Mouse (Mus musculus) heart, embryonic 16.5 days (tissue): ENCODE measurements around the gene Cpvl. TPM values are rescaled to one million over a fixed set of nuclear protein-coding genes. Genes with fewer than 3 reads are reported as not detected.

Experiments
- ATAC-seq: fragments of 200-750 bp; cut with Nextera tagmentation; replicated peaks from 2 replicates; pipeline ENCODE4 v1.8.0; 2017; ENCODE audit warnings: moderate number of reproducible peaks; ENCODE audit not compliant: insufficient read depth, low FRiP score; ENCODE audit errors: extremely low read depth
- H3K27ac ChIP-seq: fragments of 300-500 bp; sonication (generic); 2 replicates; pipeline ENCODE4 v1.5.1; 2014; ENCODE audit warnings: mild to moderate bottlenecking, low read length, control low read depth, moderate library complexity
- H3K27me3 ChIP-seq: fragments of 300-500 bp; sonication (generic); 2 replicates; pipeline ENCODE4 v1.6.1; 2014; ENCODE audit warnings: low read length, mixed read lengths; ENCODE audit not compliant: control insufficient read depth, insufficient read depth
- H3K36me3 ChIP-seq: fragments of 300-500 bp; sonication (generic); 2 replicates; pipeline ENCODE4 v1.6.1; 2014; ENCODE audit not compliant: control insufficient read depth, insufficient read depth
- H3K4me1 ChIP-seq: fragments of 300-500 bp; sonication (generic); 2 replicates; pipeline ENCODE4 v1.6.1; 2014; ENCODE audit warnings: low read length, mixed read lengths; ENCODE audit not compliant: control insufficient read depth, insufficient read depth
- H3K4me2 ChIP-seq: fragments of 300-500 bp; sonication (generic); 2 replicates; pipeline ENCODE4 v1.6.1; 2014; ENCODE audit warnings: low read depth, mild to moderate bottlenecking, control low read depth, low read length
- H3K4me3 ChIP-seq: fragments of 300-500 bp; sonication (generic); 2 replicates; pipeline ENCODE4 v1.5.1; 2014; ENCODE audit warnings: mild to moderate bottlenecking, control low read depth, low read length
- H3K9ac ChIP-seq: fragments of 300-500 bp; sonication (generic); 2 replicates; pipeline ENCODE4 v1.6.1; 2014; ENCODE audit warnings: low read length, control low read depth
- H3K9me3 ChIP-seq: fragments of 300-500 bp; sonication (generic); replicated peaks from 2 replicates; pipeline ENCODE4 v1.6.1; 2016; ENCODE audit warnings: low read length; ENCODE audit not compliant: control insufficient read depth
- WGBS: fragments of 180-500 bp; shearing (Covaris S2); extraction: QIAGEN DNeasy Blood & Tissue Kit; methylation state at CpG from one replicate; pipeline ENCODE4 v1.1.7; 2014; 5-methylcytosine and 5-hydroxymethylcytosine counted together
- polyA plus RNA-seq: library from polyadenylated mRNA; unstranded; fragments of >200 nt; fragmentation: Nextera tagmentation; extraction: Ambion mirVana; gene quantifications from 2 replicates; pipeline ENCODE4 v1.2.1, GENCODE M21; 2015

Gene Cpvl
- polyA plus RNA-seq, 1 experiment from 2014 or later, result not detected

DNA sequence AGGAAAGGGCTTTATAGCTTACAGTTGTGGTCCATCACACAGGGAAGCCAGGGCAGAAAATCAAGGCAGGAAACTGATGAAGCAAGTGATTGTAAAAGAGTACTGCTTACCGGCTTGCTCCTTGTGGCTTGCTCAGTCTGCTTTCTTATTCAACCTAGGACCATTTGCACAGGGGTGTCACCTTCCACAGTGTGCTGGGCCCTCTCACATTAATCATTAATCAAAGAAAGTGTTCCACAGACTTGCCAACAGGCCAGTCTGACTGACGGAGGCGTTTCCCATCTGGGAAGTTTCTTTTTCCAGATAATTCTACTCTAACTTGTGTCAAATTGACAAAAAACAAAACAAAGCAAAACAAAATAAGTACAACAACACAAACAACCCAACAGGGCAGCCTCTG lies 124.9 kb downstream of the Cpvl start:
- no peak for ATAC-seq
- 73% methylated on average over 3 of the region's 3 CpGs for WGBS

GRCm38 (mm10) chr6:53844626-53845025 lies 133.8 kb downstream of the Cpvl start:
- H3K4me3 ChIP-seq, result no peak overlapping the region
- H3K4me1 ChIP-seq, result no peaks in the 10 kb centered on the region
- 92% methylated on average over 17 of the region's 17 CpGs for WGBS
- no peak for ATAC-seq
- no peak overlapping the region for H3K27ac ChIP-seq
- no peak overlapping the region for H3K4me2 ChIP-seq
- no peaks in the 10 kb centered on the region for H3K27me3 ChIP-seq
- no peak overlapping the region for H3K9ac ChIP-seq
- no peaks in the 10 kb centered on the region for H3K9me3 ChIP-seq
- no peaks in the 10 kb centered on the region for H3K36me3 ChIP-seq

More for the DNA sequence above, 124.9 kb downstream of the Cpvl start:
- H3K27me3 ChIP-seq, result no peaks in the 10 kb centered on the region
- H3K9me3 ChIP-seq, result no peaks in the 10 kb centered on the region
- H3K27ac ChIP-seq, result no peak overlapping the region
- no peaks in the 10 kb centered on the region for H3K4me1 ChIP-seq
- no peak overlapping the region for H3K4me3 ChIP-seq
- no peak overlapping the region for H3K9ac ChIP-seq
- H3K36me3 ChIP-seq, result no peaks in the 10 kb centered on the region
- H3K4me2 ChIP-seq, result no peak overlapping the region

DNA sequence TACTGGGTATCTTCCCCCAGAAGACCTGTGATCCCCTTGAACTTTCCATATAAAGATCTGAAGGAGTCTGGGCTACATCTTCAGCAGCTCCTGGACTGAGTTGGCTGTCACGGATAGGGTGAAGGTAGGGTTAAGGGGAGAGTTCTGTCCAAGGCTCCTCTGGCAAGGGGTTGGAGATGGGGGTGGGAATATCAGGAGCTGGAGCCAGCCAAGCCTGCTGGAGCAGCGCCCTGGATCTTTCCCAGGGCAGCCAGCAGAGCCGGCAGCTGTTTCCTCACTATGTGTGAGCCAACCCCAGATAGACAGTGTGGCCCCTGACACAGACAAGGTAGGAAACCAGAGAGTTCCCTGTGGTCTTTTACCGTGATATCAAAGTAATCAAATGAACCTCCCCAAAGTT lies 153.3 kb downstream of the Cpvl start:
- Histone ChIP-seq H3K27me3 (peaks cover 16% of the 10 kb centered on the region), H3K27ac (no peak overlapping the region), H3K36me3 (no peaks in the 10 kb centered on the region), H3K4me3 (no peak overlapping the region), H3K4me2 (no peak overlapping the region), H3K9ac (no peak overlapping the region), H3K9me3 (peaks cover 3% of the 10 kb centered on the region), H3K4me1 (peaks cover 3% of the 10 kb centered on the region; the same call in 1 of the 2 replicates)
- 32% methylated on average over 4 of the region's 4 CpGs for WGBS
- no peak for ATAC-seq

Other genes starting within 250 kb of the Cpvl start
- 4.4 and 7.1 TPM in 2 replicates for gene Tril, start 157.8 kb downstream of the Cpvl start, polyA plus RNA-seq
- 5.4 and 5.5 TPM in 2 replicates for gene Chn2, start 60.9 kb upstream of the Cpvl start, polyA plus RNA-seq